Mouse (Mus musculus) macrophage (primary cell): ENCODE results near the gene Nploc4. TPM values are rescaled to one million over a fixed set of nuclear protein-coding genes. Genes with fewer than 3 reads are reported as not detected.

Experiments
- H3K27ac ChIP-seq: fragments of 350-480 bp; formaldehyde crosslinking; 2 replicates; pipeline ENCODE4 v1.9.0; 2021
- H3K36me3 ChIP-seq: fragments of 350-480 bp; formaldehyde crosslinking; 2 replicates; pipeline ENCODE4 v1.9.0; 2021; ENCODE audit errors: inconsistent target
- H3K4me3 ChIP-seq: fragments of 350-480 bp; formaldehyde crosslinking; 2 replicates; pipeline ENCODE4 v1.9.0; 2021; ENCODE audit errors: inconsistent target
- H3K79me2 ChIP-seq: fragments of 350-480 bp; formaldehyde crosslinking; 2 replicates; pipeline ENCODE4 v1.9.0; 2021; ENCODE audit errors: inconsistent target
- WGBS: methylation state at CpG from one replicate; pipeline ENCODE4 v1.1.7; 2026; ENCODE audit warnings: inconsistent platforms; ENCODE audit not compliant: missing documents; 5-methylcytosine and 5-hydroxymethylcytosine counted together
- polyA plus RNA-seq: library from polyadenylated mRNA; stranded (reverse); fragments of 250-400 nt; gene quantifications from 3 replicates; pipeline ENCODE4 v1.2.4, GENCODE M21; 2018; ENCODE audit warnings: inconsistent platforms

Gene Nploc4
- polyA plus RNA-seq, 1 experiment from 2014 or later, result 45.8 TPM

DNA sequence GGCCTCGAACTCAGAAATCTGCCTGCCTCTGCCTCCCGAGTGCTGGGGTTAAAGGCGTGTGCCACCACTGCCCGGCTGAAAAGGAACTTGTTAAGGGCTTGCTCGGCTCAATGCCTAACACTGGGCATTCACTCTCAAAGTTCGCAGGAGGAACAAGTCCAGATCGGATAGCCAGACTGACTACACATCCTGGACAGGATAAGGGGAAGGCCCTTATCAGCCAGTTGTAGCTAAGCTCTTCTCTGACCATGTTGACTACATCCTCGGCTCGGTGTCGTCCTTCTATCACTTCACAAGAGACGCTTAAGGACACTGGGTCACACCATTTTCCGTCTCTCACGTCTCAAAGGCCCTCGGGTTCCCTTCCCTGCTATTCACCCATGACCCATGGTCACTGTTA is 19.9 kb upstream of the Nploc4 start:
- Histone ChIP-seq H3K27ac (peak overlapping the region; percentile 67), H3K4me3 (peak overlapping the region; percentile 77), H3K79me2 (peaks cover 20% of the 10 kb centered on the region; the same call in 1 of the 2 replicates), H3K36me3 (peaks cover 18% of the 10 kb centered on the region; the same call in 1 of the 2 replicates)
- 5% methylated on average over 10 of the region's 14 CpGs for WGBS

DNA sequence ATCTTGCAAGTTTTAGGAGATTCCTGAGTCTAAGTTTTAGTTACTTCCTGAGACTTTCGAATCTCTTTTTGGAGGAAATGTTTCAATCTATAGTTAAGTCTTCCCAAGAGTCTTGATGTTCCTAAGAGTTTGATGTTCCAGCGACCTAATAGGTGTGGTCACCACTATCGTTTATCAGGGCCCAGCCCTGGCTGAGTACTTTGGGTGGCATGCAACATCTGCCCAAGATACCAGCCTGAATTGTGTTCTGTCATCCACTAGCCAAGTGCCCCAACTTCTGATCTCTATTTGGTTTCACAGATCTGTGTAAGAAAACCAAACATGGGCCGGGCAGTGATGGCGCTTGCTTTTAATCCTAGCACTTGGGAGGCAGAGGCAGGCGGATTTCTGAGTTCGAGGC is 17.9 kb upstream of the Nploc4 start:
- no peak overlapping the region for H3K4me3 ChIP-seq
- no peaks in the 10 kb centered on the region for H3K36me3 ChIP-seq
- H3K27ac ChIP-seq, result no peak overlapping the region
- peaks cover 20% of the 10 kb centered on the region; the same call in 1 of the 2 replicates for H3K79me2 ChIP-seq
- whole genome bisulfite sequencing, result 97% methylated on average over 6 of the region's 7 CpGs

GRCm38 (mm10) chr11:120454965-120455364 is 17.5 kb upstream of the Nploc4 start:
- WGBS, result 89% methylated on average over 4 of the region's 4 CpGs
- Histone ChIP-seq H3K36me3 (no peaks in the 10 kb centered on the region), H3K4me3 (no peak overlapping the region), H3K79me2 (peaks cover 18% of the 10 kb centered on the region; the same call in 1 of the 2 replicates), H3K27ac (no peak overlapping the region)

DNA sequence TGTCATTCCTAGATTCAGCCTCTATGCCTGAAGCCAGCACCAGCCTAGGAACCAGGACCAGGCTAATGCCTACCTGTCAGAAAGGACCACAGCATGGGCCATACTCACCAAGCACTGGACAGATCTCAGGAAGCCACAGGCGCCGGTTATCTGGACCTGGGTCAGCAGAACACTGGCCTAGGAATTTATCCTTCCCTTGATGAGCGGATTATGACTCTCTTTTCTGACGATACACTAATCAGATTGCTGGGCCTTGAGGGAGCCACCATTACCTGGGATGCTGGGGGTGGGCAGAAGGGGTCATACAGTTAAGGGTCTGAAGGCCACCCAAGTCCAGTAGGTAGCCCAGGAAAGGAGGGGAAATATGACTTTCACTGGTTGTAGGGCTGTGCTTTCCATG is 15.8 kb upstream of the Nploc4 start, which contains the start of gene Pde6g:
Gene Pde6g, minus strand, starts transcription at position 195 of the 400 bp plus-strand sequence.
- H3K27ac ChIP-seq, result no peak within 1 kb of the TSS
- peaks cover 2% of the 10 kb centered on the region; the same call in 1 of the 2 replicates for H3K79me2 ChIP-seq
- H3K4me3 ChIP-seq, result no peak within 1 kb of the TSS
- H3K36me3 ChIP-seq, result no peaks in the 10 kb centered on the region
- WGBS, result 100% methylated on average over 4 of the region's 4 CpGs

DNA sequence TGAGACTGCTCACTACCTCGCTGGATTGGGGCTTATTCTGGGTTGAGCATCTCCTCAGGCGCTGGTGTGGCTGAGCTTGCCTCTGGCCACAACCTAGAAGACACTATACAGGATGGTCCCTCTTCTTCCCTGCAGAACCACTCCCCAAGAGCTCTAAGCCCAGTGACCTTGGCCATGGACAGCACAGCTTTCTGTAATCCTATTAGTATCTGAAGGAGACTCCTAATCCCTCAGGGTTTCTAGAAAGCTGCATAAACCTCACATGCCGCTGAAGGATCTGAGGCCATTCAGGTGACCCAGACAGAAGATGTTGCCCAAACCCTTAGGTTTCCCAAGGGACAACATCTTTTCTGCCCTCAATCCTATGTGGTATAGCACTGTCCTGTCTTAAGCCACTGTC is 14.7 kb upstream of the Nploc4 start:
- WGBS, result 100% methylated on average over 3 of the region's 3 CpGs

GRCm38 (mm10) chr11:120447179-120447578 is 9.7 kb upstream of the Nploc4 start:
- H3K27ac ChIP-seq, result no peak overlapping the region
- H3K4me3 ChIP-seq, result no peak overlapping the region
- WGBS, result 93% methylated on average over 7 of the region's 7 CpGs
- H3K36me3 ChIP-seq, result no peaks in the 10 kb centered on the region
- H3K79me2 ChIP-seq, result no peaks in the 10 kb centered on the region

More for the DNA sequence above, 14.7 kb upstream of the Nploc4 start:
- Histone ChIP-seq H3K36me3 (no peaks in the 10 kb centered on the region), H3K27ac (no peak overlapping the region), H3K4me3 (no peak overlapping the region), H3K79me2 (no peaks in the 10 kb centered on the region)

DNA sequence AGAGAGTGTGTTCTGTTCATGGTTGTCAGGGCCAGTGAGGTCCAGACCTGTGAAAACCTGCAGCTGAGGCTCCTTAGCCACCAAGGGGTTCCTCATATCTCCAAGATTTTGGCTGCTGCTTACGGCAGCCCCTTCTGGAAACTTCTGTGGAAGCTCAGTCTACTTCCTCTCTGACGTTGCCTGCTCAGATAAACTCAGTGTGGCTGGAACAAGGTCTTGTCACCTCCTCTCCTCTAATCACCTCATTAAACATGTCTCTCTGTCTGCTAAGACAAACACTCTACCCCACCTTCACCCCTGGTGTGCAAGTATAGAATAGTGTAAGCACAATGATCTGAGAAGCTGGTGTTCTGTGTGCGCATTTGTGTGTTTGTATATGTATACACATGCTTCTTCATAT is 8.0 kb upstream of the Nploc4 start:
- 68% methylated on average over 3 of the region's 3 CpGs for WGBS
- H3K27ac ChIP-seq, result no peak overlapping the region
- H3K79me2 ChIP-seq, result no peaks in the 10 kb centered on the region
- no peak overlapping the region for H3K4me3 ChIP-seq
- no peaks in the 10 kb centered on the region for H3K36me3 ChIP-seq

GRCm38 (mm10) chr11:120444106-120444505 is 6.6 kb upstream of the Nploc4 start:
- no peaks in the 10 kb centered on the region for H3K79me2 ChIP-seq
- no peak overlapping the region for H3K4me3 ChIP-seq
- WGBS, result 70% methylated on average over 6 of the region's 6 CpGs
- no peak overlapping the region for H3K27ac ChIP-seq
- no peaks in the 10 kb centered on the region for H3K36me3 ChIP-seq

DNA sequence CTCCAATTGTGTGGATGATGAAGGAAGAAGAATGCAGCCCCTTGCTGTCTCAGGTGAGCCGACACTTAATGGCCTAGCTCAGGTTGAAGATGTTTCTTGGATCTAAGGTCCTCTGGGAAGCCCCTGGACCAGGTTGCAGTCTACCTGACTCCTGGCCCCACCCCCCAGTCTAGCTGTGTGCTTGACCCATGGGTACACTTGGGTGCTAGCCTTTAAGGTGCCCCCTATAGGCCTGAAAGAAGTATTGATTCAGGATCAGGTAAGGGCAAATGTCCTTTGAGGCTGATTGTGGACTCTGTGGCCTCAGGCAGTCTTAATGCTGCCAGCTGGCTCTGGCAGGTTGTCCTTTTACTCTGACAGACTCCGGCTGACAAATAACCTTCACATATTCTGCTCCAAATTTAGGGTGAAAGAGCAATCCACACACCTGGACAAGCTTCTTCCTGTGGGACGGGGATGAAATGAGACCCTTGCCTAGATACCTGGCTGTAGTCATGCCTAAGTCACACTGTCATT is 5.3 kb upstream of the Nploc4 start:
- H3K27ac ChIP-seq, result no peak overlapping the region
- H3K4me3 ChIP-seq, result no peak overlapping the region
- no peaks in the 10 kb centered on the region for H3K36me3 ChIP-seq
- H3K79me2 ChIP-seq, result no peaks in the 10 kb centered on the region
- 80% methylated on average over 2 of the region's 3 CpGs for WGBS

DNA sequence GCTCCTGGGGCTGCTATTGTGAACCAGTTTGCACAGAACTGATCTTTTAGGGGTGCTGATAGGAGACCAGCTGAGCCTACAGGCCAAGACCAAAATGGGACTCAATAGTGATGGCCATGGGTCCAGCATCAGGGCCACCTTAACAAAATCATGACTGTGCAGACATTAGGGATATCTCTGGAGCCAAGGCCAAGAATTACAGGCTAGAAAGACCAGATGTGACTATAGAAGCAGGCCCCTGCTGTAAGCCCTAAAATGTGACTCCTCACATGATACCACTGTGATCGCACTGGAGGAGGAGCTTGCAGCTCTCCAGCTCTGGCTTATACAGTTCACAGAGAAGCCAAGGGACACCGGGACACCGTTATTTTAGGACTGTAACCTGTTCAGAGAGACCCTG is 4.8 kb upstream of the Nploc4 start, which contains the start of gene Tspan10:
Gene Tspan10, plus strand, starts transcription at position 301 of the 400 bp plus-strand sequence.
- Histone ChIP-seq H3K4me3 (no peak within 1 kb of the TSS), H3K79me2 (no peaks in the 10 kb centered on the region), H3K27ac (no peak within 1 kb of the TSS), H3K36me3 (no peaks in the 10 kb centered on the region)
- 97% methylated on average over 3 of the region's 3 CpGs for WGBS

- peak overlapping the region; percentile 46 for H3K27ac ChIP-seq
- 31% methylated on average over 10 of the region's 12 CpGs for WGBS
- H3K36me3 ChIP-seq, result peaks cover 21% of the 10 kb centered on the region
- peaks cover 42% of the 10 kb centered on the region for H3K79me2 ChIP-seq
- peak overlapping the region; percentile 34 for H3K4me3 ChIP-seq
Measured at GRCm38 (mm10) chr11:120437857-120438385, 413 bp upstream of the Nploc4 start.

DNA sequence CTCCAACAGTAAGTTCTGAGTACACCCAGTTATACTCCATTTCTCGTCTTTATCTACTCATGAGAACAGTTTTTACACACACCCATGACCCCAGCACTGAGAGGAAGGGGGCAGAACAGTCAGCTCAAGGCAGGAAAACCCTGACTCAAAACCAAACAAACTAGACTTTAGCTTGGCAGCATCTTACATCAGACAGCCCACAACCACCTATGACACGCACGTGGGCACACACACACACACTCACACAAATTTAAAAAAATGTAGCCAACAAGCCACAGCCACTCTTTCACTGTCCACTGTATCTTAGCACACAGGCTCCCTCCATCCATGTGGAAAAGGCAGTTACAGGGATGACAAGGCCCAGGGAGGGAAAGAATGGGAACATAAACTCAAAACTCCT is 10.8 kb downstream of the Nploc4 start:
- peaks cover 70% of the 10 kb centered on the region for H3K36me3 ChIP-seq
- H3K27ac ChIP-seq, result no peak overlapping the region
- peaks cover 100% of the 10 kb centered on the region for H3K79me2 ChIP-seq
- H3K4me3 ChIP-seq, result no peak overlapping the region
- WGBS, result 77% methylated on average over 3 of the region's 3 CpGs

GRCm38 (mm10) chr11:120423569-120424295 is 13.8 kb downstream of the Nploc4 start:
- Histone ChIP-seq H3K27ac (no peak overlapping the region), H3K36me3 (peaks cover 63% of the 10 kb centered on the region)

DNA sequence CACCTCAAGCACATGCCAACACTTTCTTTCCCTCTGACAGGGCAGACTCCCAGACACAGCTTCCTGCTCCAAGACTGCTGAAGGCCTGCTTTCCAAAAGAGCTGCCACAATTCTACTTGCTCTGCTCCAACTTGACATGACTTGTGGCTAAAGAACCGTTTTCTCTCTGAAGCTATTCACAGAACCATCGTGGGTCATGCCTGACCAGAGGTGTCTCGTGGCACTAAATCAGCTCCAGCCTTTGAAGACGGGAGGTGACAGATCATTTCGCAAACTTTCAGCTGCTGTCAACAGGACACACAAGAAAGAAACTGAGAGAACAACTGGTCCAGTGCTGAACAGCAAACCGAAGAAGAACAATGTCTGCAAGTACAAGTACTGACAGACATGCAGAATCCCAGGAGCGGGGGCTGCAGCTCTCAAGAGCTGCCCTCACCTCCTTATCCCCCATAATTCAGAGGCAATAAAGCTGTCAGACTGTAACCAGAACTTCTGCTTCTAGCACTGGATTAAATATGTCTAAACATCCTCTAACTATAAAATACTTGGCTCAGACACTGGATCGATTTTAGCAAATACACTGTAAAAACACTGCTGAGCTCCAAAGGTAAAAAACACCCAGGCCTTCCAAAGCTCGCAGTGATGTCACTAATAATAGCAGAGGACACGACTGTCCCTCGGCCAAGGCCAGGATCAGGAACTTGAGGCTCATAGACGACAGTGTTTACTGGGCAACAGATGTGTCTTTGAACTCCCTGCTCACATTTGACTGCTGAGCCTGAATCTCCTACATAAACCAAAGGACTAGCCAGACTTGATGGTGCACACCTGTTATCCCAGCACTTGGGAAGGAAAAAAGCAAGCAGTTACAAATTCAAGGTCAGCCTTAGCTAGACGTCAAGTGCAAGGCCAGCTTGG is 14.6 kb downstream of the Nploc4 start:
- no peak overlapping the region for H3K27ac ChIP-seq
- H3K4me3 ChIP-seq, result no peak overlapping the region
- peaks cover 63% of the 10 kb centered on the region for H3K36me3 ChIP-seq
- peaks cover 68% of the 10 kb centered on the region for H3K79me2 ChIP-seq
- WGBS, result 67% methylated on average over 13 of the region's 13 CpGs

More at GRCm38 (mm10) chr11:120423569-120424295, 13.8 kb downstream of the Nploc4 start:
- no peak overlapping the region for H3K4me3 ChIP-seq
- H3K79me2 ChIP-seq, result peaks cover 76% of the 10 kb centered on the region
- 67% methylated on average over 7 of the region's 9 CpGs for WGBS
